Mouse (Mus musculus) heart, embryonic 12.5 days (tissue): Measurements from ENCODE around the gene Gsg1. TPM values are rescaled to one million over a fixed set of nuclear protein-coding genes. Genes with fewer than 3 reads are reported as not detected.

Experiments
- ATAC-seq: fragments of 200-750 bp; cut with Nextera tagmentation; 2 replicates; pipeline ENCODE4 v1.8.0; 2017; ENCODE audit warnings: moderate TSS enrichment, moderate library complexity; ENCODE audit not compliant: insufficient number of reproducible peaks, low FRiP score
- H3K27ac ChIP-seq: fragments of 300-500 bp; sonication (generic); 2 replicates; pipeline ENCODE4 v1.5.1; 2016; ENCODE audit warnings: mild to moderate bottlenecking, moderate library complexity; ENCODE audit not compliant: poor library complexity, severe bottlenecking
- H3K27me3 ChIP-seq: fragments of 300-500 bp; sonication (generic); replicated peaks from 2 replicates; pipeline ENCODE4 v1.6.1; 2016; ENCODE audit warnings: mild to moderate bottlenecking, moderate library complexity
- H3K36me3 ChIP-seq: fragments of 300-500 bp; sonication (generic); 2 replicates; pipeline ENCODE4 v1.6.1; 2016; ENCODE audit warnings: mild to moderate bottlenecking, moderate library complexity
- H3K4me1 ChIP-seq: fragments of 300-500 bp; sonication (generic); replicated peaks from 2 replicates; pipeline ENCODE4 v1.6.1; 2016; ENCODE audit warnings: mild to moderate bottlenecking
- H3K4me2 ChIP-seq: fragments of 300-500 bp; sonication (generic); 2 replicates; pipeline ENCODE4 v1.6.1; 2016; ENCODE audit warnings: mild to moderate bottlenecking, moderate library complexity
- H3K4me3 ChIP-seq: fragments of 300-500 bp; sonication (generic); 2 replicates; pipeline ENCODE4 v1.5.1; 2016; ENCODE audit warnings: mild to moderate bottlenecking
- H3K9ac ChIP-seq: fragments of 300-500 bp; sonication (generic); 2 replicates; pipeline ENCODE4 v1.6.1; 2016; ENCODE audit warnings: mild to moderate bottlenecking, moderate library complexity
- H3K9me3 ChIP-seq: fragments of 300-500 bp; sonication (generic); replicated peaks from 2 replicates; pipeline ENCODE4 v1.6.1; 2016; ENCODE audit warnings: mild to moderate bottlenecking, moderate library complexity
- WGBS: fragments of 180-500 bp; shearing (Covaris S2); methylation state at CpG from one replicate; pipeline ENCODE4 v1.1.7; 2016; 5-methylcytosine and 5-hydroxymethylcytosine counted together
- polyA plus RNA-seq: library from polyadenylated mRNA; unstranded; fragments of >200 nt; fragmentation: Nextera tagmentation; extraction: Ambion mirVana; gene quantifications from 2 replicates; pipeline ENCODE4 v1.2.1, GENCODE M21; 2016

Gsg1 gene
- polyA plus RNA-seq, 1 experiment from 2014 or later = 0.59 TPM

DNA sequence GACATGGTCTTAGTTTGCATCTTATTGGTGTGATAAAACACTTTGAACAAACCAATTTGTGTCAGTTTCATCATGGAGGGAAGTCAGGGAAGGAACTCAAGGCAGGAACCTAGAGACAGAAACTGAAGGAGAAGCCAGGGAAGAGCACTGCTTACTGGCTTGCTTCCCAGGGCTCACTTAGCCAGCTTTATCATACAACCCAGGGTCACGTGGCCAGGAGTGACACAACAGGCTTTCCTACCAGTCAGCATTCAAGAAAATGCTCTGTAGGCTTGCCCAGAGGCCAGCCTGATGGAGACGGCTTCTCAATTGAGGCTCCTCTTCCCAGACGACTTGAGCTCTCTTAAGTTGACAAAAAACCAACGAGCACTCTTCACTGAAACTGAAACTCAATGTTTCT is 59.2 kb downstream of the Gsg1 start:
- WGBS = 73% methylated on average over 4 of the region's 4 CpGs
- peaks cover 27% of the 10 kb centered on the region; the same call in 1 of the 2 replicates for H3K4me1 ChIP-seq
- H3K9me3 ChIP-seq = no peaks in the 10 kb centered on the region
- H3K4me2 ChIP-seq = no peak overlapping the region
- no peaks in the 10 kb centered on the region for H3K27me3 ChIP-seq
- no peak overlapping the region for H3K4me3 ChIP-seq
- H3K27ac ChIP-seq = no peak overlapping the region
- no peak overlapping the region for H3K9ac ChIP-seq
- no peaks in the 10 kb centered on the region for H3K36me3 ChIP-seq
- ATAC-seq = peak; percentile 76

- Histone ChIP-seq H3K4me2 (no peak overlapping the region), H3K36me3 (no peaks in the 10 kb centered on the region), H3K4me3 (no peak overlapping the region), H3K27ac (no peak overlapping the region), H3K9me3 (no peaks in the 10 kb centered on the region), H3K27me3 (no peaks in the 10 kb centered on the region), H3K4me1 (peaks cover 26% of the 10 kb centered on the region; the same call in 1 of the 2 replicates), H3K9ac (no peak overlapping the region)
- ATAC-seq = no peak
- 58% methylated on average over 4 of the region's 4 CpGs for WGBS
Observed at GRCm38 (mm10) chr6:135193733-135194132, 60.4 kb downstream of the Gsg1 start.

- H3K4me1 ChIP-seq = peaks cover 21% of the 10 kb centered on the region; the same call in 1 of the 2 replicates
- H3K4me2 ChIP-seq = no peak overlapping the region
- H3K9ac ChIP-seq = no peak overlapping the region
- ATAC-seq = no peak
- no peak overlapping the region for H3K4me3 ChIP-seq
- no peak overlapping the region for H3K27ac ChIP-seq
- H3K27me3 ChIP-seq = no peaks in the 10 kb centered on the region
- WGBS = 75% methylated on average over 8 of the region's 8 CpGs
- H3K9me3 ChIP-seq = no peaks in the 10 kb centered on the region
- no peaks in the 10 kb centered on the region for H3K36me3 ChIP-seq
Observed at GRCm38 (mm10) chr6:135192993-135193392, 61.2 kb downstream of the Gsg1 start.

- Histone ChIP-seq H3K27me3 (no peaks in the 10 kb centered on the region), H3K4me3 (no peak overlapping the region), H3K36me3 (no peaks in the 10 kb centered on the region), H3K4me2 (no peak overlapping the region), H3K9ac (no peak overlapping the region), H3K9me3 (no peaks in the 10 kb centered on the region), H3K27ac (no peak overlapping the region), H3K4me1 (peaks cover 22% of the 10 kb centered on the region)
- WGBS = 81% methylated on average over 1 of the region's 1 CpGs
- no peak for ATAC-seq
Observed at GRCm38 (mm10) chr6:135191906-135192305, 62.2 kb downstream of the Gsg1 start.

- no peak overlapping the region for H3K9ac ChIP-seq
- no peaks in the 10 kb centered on the region for H3K9me3 ChIP-seq
- H3K36me3 ChIP-seq = no peaks in the 10 kb centered on the region
- no peaks in the 10 kb centered on the region for H3K27me3 ChIP-seq
- H3K4me1 ChIP-seq = peaks cover 22% of the 10 kb centered on the region
- no peak overlapping the region for H3K27ac ChIP-seq
- ATAC-seq = no peak
- no peak overlapping the region for H3K4me2 ChIP-seq
- no peak overlapping the region for H3K4me3 ChIP-seq
- WGBS = 65% methylated on average over 6 of the region's 6 CpGs
Observed at GRCm38 (mm10) chr6:135190122-135190521, 64.0 kb downstream of the Gsg1 start.

- 56% methylated on average over 4 of the region's 4 CpGs for WGBS
- H3K4me3 ChIP-seq = no peak overlapping the region
- peaks cover 13% of the 10 kb centered on the region for H3K4me1 ChIP-seq
- no peak overlapping the region for H3K4me2 ChIP-seq
- H3K9ac ChIP-seq = no peak overlapping the region
- no peaks in the 10 kb centered on the region for H3K36me3 ChIP-seq
- no peak overlapping the region for H3K27ac ChIP-seq
- H3K27me3 ChIP-seq = no peaks in the 10 kb centered on the region
- peak; percentile 15; the same call in 1 of the 2 replicates for ATAC-seq
- no peaks in the 10 kb centered on the region for H3K9me3 ChIP-seq
Observed at GRCm38 (mm10) chr6:135188629-135189028, 65.5 kb downstream of the Gsg1 start.

Other genes starting within 250 kb of the Gsg1 start
- 64.3 and 65.4 TPM in 2 replicates for gene Ddx47, start 242.7 kb downstream of the Gsg1 start, polyA plus RNA-seq
- gene Gprc5a, start 188.7 kb downstream of the Gsg1 start, polyA plus RNA-seq = 4.0 and 4.8 TPM in 2 replicates
- gene Gprc5d, start 136.1 kb downstream of the Gsg1 start, polyA plus RNA-seq = not detected in 2 replicates
- 9.0 and 10.7 TPM in 2 replicates for gene Fam234b, start 56.4 kb downstream of the Gsg1 start, polyA plus RNA-seq
- 14.8 and 16.0 TPM in 2 replicates for gene Hebp1, start 56.3 kb downstream of the Gsg1 start, polyA plus RNA-seq
- gene Pbp2, start 56.1 kb upstream of the Gsg1 start, polyA plus RNA-seq = not detected in 2 replicates
- gene Emp1, start 108.2 kb upstream of the Gsg1 start, polyA plus RNA-seq = 28.0 and 30.2 TPM in 2 replicates